Mouse (Mus musculus): ENCODE results near the gene Nr0b2.

The Nr0b2 gene

DNA sequence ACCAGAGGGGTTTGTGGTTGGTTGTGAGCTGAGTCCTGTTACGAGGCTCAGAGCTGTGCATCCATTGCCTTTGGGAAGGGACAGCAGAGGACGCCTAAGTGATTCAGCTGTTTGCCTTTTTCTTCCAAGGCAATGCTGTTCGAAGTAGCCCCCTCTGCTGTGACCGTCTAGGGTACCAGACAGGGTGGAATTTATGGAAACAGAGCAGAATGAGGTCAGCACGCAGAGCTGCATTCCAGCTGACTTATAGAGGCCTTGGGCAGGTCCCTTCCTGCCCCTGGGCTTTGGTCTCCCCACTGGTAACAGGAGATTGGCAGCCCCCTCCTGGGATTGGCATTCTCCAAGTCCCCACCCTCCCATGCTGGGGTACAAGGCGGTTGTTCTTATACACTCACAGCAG is 51.7 kb downstream of the Nr0b2 start:
- in situ Hi-C loops (cut with MboI, MseI) = no loop called here

DNA sequence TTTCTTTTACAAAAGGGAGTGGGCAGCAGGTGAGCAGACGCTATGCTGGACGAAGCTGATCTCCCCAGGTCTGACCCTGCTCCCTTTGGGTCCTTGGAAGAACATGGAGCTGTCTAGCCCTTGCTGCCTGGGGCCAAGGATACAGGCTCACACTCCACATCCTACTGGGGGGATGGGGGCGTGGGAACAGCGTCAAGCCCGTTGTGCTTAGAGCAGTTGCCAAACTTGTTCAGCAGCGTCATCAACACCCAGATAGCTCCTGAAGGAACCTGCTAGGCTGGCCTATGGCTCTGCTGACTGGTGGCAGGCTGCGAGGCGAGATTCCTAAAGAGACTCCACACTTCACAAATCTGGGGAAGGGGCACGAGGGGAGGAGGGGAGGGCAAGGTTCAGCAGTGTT is 52.2 kb downstream of the Nr0b2 start:
- in situ Hi-C loops (cut with MboI, MseI) = no loop called here

All from T-helper 1 cell (primary cell).